Mouse (Mus musculus) urinary bladder, adult 2 months (tissue): ENCODE data around the gene Poldip3. TPM values are rescaled to one million over a fixed set of nuclear protein-coding genes. Genes with fewer than 3 reads are reported as not detected.
"Not testable (repeated sequence)": the region's sequence is repeated elsewhere in the genome, so short reads cannot be mapped to it uniquely, and the experiment has no call there.

Source experiments
- DNase-seq: peaks from one replicate; pipeline ENCODE4 v3.0.0; 2022; ENCODE audit warnings: low spot score
- polyA plus RNA-seq: library from polyadenylated mRNA; depleted of rRNA; stranded (reverse); fragments of >200 nt; gene quantifications from 2 replicates; pipeline ENCODE4 v1.2.3, GENCODE M21; 2012

Poldip3 gene
- polyA plus RNA-seq, 1 experiment, result 64.6 TPM

DNA sequence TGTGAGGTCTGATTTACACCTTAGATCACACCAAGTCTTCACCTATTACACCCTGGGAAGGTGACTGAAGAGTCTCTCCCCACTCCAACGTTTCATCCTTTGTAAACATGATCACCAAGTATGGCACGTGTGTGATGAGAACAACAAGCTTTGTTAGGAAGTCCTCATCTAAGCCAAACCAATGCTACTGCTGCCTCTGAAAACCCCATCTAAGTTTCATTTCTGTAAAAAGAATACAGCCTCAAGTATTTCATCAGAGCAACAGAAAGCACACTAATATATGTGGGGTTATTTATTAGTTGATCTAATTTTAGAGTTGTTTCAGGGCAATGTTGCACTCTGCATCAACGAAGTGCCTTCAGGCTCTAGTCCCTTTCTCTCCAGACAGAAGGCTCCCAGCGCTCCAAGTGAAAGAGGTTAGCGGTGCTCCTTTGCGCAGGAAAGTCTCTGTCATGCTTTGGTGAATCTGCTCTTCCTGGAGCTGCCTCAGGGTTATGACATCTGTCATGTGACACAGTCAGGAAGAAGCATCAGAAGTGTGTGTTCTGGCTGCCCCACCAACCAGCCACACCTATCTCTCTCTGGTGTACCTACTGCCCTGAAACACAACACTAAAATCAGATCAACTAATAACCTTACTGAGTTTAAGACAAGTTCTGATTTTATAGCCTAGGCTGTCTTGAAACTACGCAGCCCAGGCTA, 19.5 kb downstream of the Poldip3 start:
- no peak for DNase-seq

- DNase-seq, result not testable (repeated sequence)
Observed at GRCm38 (mm10) chr15:83127037-83127436, 22.1 kb downstream of the Poldip3 start.

DNA sequence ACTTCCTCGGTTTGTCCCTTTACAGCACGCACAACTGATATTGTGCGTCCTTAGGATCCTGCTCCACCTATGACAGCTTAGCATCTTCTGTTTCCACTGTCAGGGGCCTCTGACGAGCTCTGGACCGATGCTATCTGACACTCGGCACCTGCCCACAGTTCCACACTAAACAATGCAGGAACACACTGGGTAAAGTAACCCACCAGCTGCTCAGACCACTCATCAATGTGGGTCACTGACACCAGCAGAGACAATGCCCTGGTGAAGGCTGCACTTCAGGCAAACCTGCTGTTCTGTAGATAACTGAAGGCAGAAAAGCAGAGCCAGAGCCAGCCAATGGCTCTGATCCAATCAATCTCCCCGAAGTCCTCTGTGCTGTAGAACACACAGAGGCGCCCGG, 22.6 kb downstream of the Poldip3 start:
- DNase-seq, result no peak

GRCm38 (mm10) chr15:83124625-83125024, 24.6 kb downstream of the Poldip3 start:
- no peak for DNase-seq

- peak; percentile 87 for DNase-seq
Observed at GRCm38 (mm10) chr15:83122566-83123145, 26.5 kb downstream of the Poldip3 start, which contains the start of gene Rrp7a. TSS of gene Rrp7a (minus strand) at chr15:83122801.

- DNase-seq, result no peak
Observed at GRCm38 (mm10) chr15:83121709-83122565, 27.2 kb downstream of the Poldip3 start.

GRCm38 (mm10) chr15:83118360-83118759, 30.8 kb downstream of the Poldip3 start:
- DNase-seq, result no peak

GRCm38 (mm10) chr15:83115071-83115470, 34.1 kb downstream of the Poldip3 start:
- DNase-seq, result no peak

- no peak for DNase-seq
Observed at GRCm38 (mm10) chr15:83114106-83114505, 35.1 kb downstream of the Poldip3 start.

DNA sequence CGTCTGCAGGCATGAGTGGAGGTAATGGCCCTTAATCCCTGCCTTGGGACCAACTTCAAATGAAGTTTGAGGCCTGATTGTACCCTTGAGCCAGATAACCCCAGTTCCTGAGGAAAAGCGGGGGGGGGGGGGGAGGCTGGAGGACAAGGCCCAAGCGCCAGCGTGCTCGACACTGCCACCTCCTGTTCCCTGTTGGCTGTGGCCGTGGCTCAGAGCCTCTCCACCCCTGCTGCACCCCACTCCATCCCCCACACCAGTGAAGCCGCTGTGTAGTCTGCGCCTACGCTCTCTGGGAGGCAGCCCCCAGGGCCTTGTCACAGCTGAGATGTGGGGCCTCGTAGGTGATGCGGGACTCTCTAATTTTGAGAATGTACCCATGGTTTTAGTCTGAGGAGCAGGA, 36.3 kb downstream of the Poldip3 start:
- DNase-seq, result no peak

DNA sequence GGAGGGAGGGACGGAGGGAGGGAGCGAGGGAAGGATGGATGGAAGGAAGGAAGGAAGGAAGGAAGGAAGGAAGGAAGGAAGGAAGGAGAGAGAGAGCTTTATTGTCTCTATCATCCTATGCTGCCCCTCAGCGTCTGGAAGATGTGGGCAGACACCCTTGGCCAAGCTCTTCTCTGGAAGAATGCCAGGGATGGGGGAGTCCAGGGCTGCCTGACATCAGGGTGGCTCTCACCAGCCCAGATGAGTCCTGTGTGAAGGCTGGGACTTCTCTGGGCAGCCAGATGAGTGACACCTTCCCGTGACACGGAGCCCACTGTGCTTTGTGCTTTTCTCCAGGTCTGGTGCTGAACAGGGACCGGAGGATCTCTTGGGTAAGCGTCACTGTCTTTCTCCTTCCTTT, 37.3 kb downstream of the Poldip3 start:
- DNase-seq, result no peak

DNA sequence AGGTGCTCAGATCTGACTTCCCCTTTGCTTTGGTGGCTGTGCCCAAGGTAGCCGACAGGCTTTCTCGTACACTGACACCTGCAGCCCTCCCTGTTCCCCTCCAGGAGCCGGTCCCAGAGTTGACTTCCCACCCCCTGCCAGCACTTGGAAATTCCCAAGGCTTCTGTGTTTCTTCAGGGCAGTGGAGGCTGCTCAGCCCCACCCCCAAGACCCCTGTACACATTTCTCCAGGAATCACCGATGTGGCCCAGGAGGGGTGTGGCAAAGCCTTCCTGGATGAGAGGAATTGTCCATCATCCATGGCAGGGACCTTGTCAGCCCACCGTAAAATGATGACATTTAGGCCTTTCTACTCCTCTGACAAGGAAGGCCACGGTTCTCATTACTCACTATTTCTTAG, 37.9 kb downstream of the Poldip3 start:
- no peak for DNase-seq

DNA sequence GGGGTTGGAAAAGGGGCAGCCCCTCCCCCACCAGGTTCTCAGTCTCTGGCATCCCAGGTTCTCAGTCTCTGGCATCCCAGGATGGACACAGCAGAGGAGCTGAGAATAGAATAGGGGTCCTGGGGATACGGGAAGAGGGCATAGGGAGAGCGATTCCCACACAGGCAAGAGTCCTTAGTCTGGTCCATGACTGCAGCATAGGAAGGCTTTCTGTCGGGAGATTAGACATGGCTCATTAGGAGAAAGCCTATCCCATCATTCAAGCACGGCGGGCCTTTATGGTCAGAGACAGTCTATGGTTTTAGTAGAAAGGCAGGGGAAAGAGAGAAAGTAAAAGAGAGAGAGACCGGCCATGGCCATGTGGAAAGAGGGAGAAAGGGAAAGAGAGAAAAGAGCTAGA, 41.4 kb downstream of the Poldip3 start:
- no peak for DNase-seq

- DNase-seq, result no peak
Observed at GRCm38 (mm10) chr15:83106426-83106825, 42.8 kb downstream of the Poldip3 start.

DNA sequence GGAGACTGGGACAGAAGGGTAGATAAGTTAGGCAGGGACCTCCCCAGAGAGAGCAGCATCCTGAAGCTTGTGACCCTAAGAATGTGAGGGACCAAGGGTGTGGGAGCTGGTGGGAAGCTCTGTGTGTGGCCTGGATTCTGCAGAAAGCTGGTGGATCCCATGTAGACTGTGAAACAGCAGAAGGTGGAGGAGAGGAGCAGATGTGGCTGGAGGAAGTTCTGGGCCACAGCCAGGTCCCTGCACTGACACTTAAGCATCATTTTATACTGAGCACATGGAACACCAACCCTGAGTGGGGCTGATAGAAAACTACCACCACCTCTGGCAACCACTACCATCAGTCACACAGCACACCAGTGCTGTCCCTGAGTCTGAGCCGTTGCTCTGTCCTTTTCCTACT, 46.1 kb downstream of the Poldip3 start:
- no peak for DNase-seq

- DNase-seq, result no peak
Observed at GRCm38 (mm10) chr15:83100332-83100662, 48.9 kb downstream of the Poldip3 start.

DNA sequence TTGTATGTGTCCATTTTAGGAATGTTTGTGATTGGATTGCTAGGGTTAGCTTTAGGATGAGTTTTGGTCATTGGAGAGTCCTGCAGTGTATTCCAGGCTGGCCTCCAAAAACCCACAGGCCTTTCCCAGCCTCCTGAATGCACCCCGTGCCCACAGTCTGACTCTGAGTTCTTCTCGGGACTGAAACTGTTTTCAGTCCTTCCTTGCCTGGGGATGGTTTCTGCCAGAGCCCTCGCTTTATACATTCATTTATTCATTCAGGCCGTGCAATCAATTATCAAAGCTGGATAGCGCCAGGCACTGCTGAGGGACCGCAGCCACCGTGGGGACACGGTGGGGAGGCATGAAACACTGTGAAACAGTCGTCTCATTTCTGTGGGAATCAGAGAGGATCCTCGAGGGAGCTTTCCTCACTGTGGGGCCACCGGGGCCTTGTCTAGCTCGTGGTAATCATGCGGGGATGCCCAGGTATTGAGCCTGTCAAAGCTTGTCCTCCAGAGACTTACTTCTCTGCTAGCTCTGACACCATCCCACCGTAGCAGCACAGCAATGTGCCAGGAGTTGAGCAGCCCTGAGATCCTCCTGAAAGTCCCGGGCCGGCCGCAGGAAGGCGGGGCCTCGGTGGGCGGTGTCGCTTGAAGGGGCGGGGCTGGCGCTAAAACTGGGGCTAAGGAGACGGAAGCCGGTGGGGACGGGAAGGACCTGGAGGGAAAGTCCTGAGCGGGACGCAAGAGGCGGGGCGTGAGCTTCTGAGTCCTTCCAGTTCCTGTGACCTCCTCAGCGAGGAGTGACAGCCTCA, 49.5 kb downstream of the Poldip3 start:
- peak; percentile 80 for DNase-seq

GRCm38 (mm10) chr15:83095950-83096349, 53.2 kb downstream of the Poldip3 start:
- no peak for DNase-seq

GRCm38 (mm10) chr15:83093687-83094086, 55.5 kb downstream of the Poldip3 start:
- no peak for DNase-seq

DNA sequence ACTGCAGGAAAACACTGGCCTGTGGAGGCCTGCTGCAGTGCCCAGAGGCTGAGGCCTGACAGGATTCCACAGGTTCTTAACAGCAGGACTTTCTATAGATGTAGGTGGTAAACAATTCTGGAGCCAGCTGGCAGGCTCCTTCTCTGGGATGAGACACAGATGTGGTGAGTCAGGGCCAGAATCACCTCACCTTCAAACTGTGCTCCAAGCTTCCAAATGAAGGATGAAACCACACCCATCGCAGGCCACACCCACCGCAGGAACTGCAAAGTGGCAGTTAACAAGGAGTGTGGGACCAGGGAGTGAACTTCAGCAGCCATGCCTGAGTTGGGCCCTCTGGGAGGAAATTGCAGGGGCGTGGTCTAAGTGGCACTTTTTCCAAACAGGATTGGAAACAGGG, 58.3 kb downstream of the Poldip3 start:
- DNase-seq, result no peak

- no peak for DNase-seq
Observed at GRCm38 (mm10) chr15:83089429-83089605, 59.9 kb downstream of the Poldip3 start, which contains the start of gene Serhl. TSS of gene Serhl (plus strand) at chr15:83089506.
